Comparison of ENCODE assay signal across 8 mouse cellular contexts in genomic region chr9:119981183-119982179, GRCm38 (mm10). TPM values are rescaled to one million over a fixed set of nuclear protein-coding genes. Genes with fewer than 3 reads are reported as not detected.
A peak's percentile ranks its signal among the peaks of the same experiment; 100 is the strongest.
DNase-seq lines count a peak whose midpoint lies in the region; ATAC-seq and TF ChIP-seq lines count a peak whose summit lies in the region.

No protein-coding gene starts in this region.

- H3K27me3 ChIP-seq in heart, adult 2 months (ENCODE audit: control insufficient read depth, insufficient read depth, low read length), result no peaks in the 10 kb centered on the region
- peaks cover 17% of the 10 kb centered on the region for H3K27me3 ChIP-seq in liver, embryonic 16.5 days (ENCODE audit: control insufficient read depth, insufficient read depth, low read depth, low read length)

- H3K79me2 ChIP-seq in heart, adult 2 months (replicated peaks; ENCODE audit: control insufficient read depth, insufficient read depth, low read length), result 0 out of 2 replicates have a peak, but pooled peaks cover 2% of the 10 kb centered on the region

- peak; percentile 25 for ATAC-seq in liver, embryonic 16.5 days (ENCODE audit: low read depth)

- intact Hi-C loops in heart, adult 2 months (cut with DNase I), result loop anchor here (1.0 kb wide), 1 partner anchor 30 kb away; no protein-coding TSS in a partner anchor

- TF ChIP-seq CTCF in heart, adult 2 months (IDR thresholded peaks at IDR 0.05), result peak; percentile 36

- H3K27ac ChIP-seq in heart, adult 2 months, result peak overlapping the region; percentile 99
- peak overlapping the region; percentile 89 for H3K27ac ChIP-seq in liver, embryonic 16.5 days (ENCODE audit: low read length)

- no peaks in the 10 kb centered on the region for H3K9me3 ChIP-seq in liver, embryonic 16.5 days (replicated peaks; ENCODE audit: control insufficient read depth, low read length)

- peak overlapping the region; percentile 99 for H3K9ac ChIP-seq in heart, adult 2 months (ENCODE audit: low read depth, low read length)
- peak overlapping the region; percentile 37; the same call in 1 of the 2 replicates for H3K9ac ChIP-seq in liver, embryonic 16.5 days (ENCODE audit: low read depth, low read length)

- TF ChIP-seq EP300 in heart, adult 2 months (IDR thresholded peaks at IDR 0.05; ENCODE audit: insufficient read depth, low read depth, low read length), result peak; percentile 83; the same call in 1 of the 2 replicates

- peak overlapping the region; percentile 95 for H3K4me3 ChIP-seq in heart, adult 2 months
- H3K4me3 ChIP-seq in liver, embryonic 16.5 days (ENCODE audit: low read depth, low read length), result peak overlapping the region; percentile 67

- DNase-seq in 416B (ENCODE audit: low read depth) (peak; percentile 81), NIH3T3 (ENCODE audit: low read depth) (peak; percentile 83)
- DNase-seq in embryo, embryonic 11 days, result peak; percentile 91
- DNase-seq in heart, adult 2 months, result peak; percentile 83 to 90
- peak; percentile 85 for DNase-seq in kidney, adult 11 months
- peak; percentile 74 for DNase-seq in neural tube, embryonic 10.5 days (ENCODE audit: extremely low spot score, low spot score)
- peak; percentile 89 for DNase-seq in thymus, postnatal 0 days (ENCODE audit: low spot score)

- WGBS in heart, adult 2 months, result under 1% methylated on average over 16 of the region's 16 CpGs
- WGBS in liver, embryonic 16.5 days (ENCODE audit: insufficient replicate concordance), result 4% methylated on average over 16 of the region's 16 CpGs

- peak; percentile 61 for TF ChIP-seq POLR2A in heart, adult 2 months (IDR thresholded peaks at IDR 0.05; ENCODE audit: insufficient read depth, low read depth, low read length)

- H3K4me2 ChIP-seq in liver, embryonic 16.5 days (ENCODE audit: low read depth, low read length), result peak overlapping the region; percentile 73

- H3K4me1 ChIP-seq in heart, adult 2 months (ENCODE audit: control insufficient read depth, insufficient read depth, low read length), result peaks cover 45% of the 10 kb centered on the region
- H3K4me1 ChIP-seq in liver, embryonic 16.5 days (ENCODE audit: control insufficient read depth, low read depth, low read length), result peaks cover 60% of the 10 kb centered on the region

- peaks cover 3% of the 10 kb centered on the region; the same call in 1 of the 2 replicates for H3K36me3 ChIP-seq in heart, adult 2 months (ENCODE audit: control insufficient read depth, insufficient read depth, low read length)
- no peaks in the 10 kb centered on the region for H3K36me3 ChIP-seq in liver, embryonic 16.5 days (ENCODE audit: control insufficient read depth, insufficient read depth)

RNA-seq across cellular contexts. Expression of gene Csrnp1, which starts 3.0 kb away (rescaled TPM):
- total RNA-seq in heart, adult 2 months (2021), result 10 to 100 TPM; 21.1 to 21.6 TPM
- 23.6 and 28.7 TPM in 2 replicates for polyA plus RNA-seq in heart, adult 2 months (2012; rRNA removed)
- polyA plus RNA-seq in liver, embryonic 16.5 days (2015; fragmentation: Nextera tagmentation; extraction: Ambion mirVana), result 2.5 and 3.3 TPM in 2 replicates
- 41.3 and 43.3 TPM in 2 replicates for polyA plus RNA-seq in thymus, postnatal 0 days (2015; fragmentation: Nextera tagmentation; extraction: Ambion mirVana)

RNA-seq across cellular contexts. Expression of gene Xirp1, which starts 41.9 kb away (rescaled TPM):
- 100 to 1,000 TPM; 118 to 133 TPM for total RNA-seq in heart, adult 2 months (2021)
- 55.5 and 72.8 TPM in 2 replicates for polyA plus RNA-seq in heart, adult 2 months (2012; rRNA removed)
- polyA plus RNA-seq in liver, embryonic 16.5 days (2015; fragmentation: Nextera tagmentation; extraction: Ambion mirVana), result 0.15 and 0.26 TPM in 2 replicates
- polyA plus RNA-seq in thymus, postnatal 0 days (2015; fragmentation: Nextera tagmentation; extraction: Ambion mirVana), result 0.09 TPM in 1 of 2 replicates, not detected in the other

RNA-seq across cellular contexts. Expression of gene Ttc21a, which starts 44.1 kb away (rescaled TPM):
- total RNA-seq in heart, adult 2 months (2021), result not detected
- polyA plus RNA-seq in heart, adult 2 months (2012; rRNA removed), result 0.70 TPM in 1 of 2 replicates, not detected in the other
- polyA plus RNA-seq in liver, embryonic 16.5 days (2015; fragmentation: Nextera tagmentation; extraction: Ambion mirVana), result 0.08 and 0.21 TPM in 2 replicates
- polyA plus RNA-seq in thymus, postnatal 0 days (2015; fragmentation: Nextera tagmentation; extraction: Ambion mirVana), result 0.05 TPM in 2 replicates

RNA-seq across cellular contexts. Expression of gene Gorasp1, which starts 44.1 kb away (rescaled TPM):
- total RNA-seq in heart, adult 2 months (2021), result 10 to 100 TPM; 32.2 to 35.9 TPM
- polyA plus RNA-seq in heart, adult 2 months (2012; rRNA removed), result 16.8 and 25.0 TPM in 2 replicates
- polyA plus RNA-seq in liver, embryonic 16.5 days (2015; fragmentation: Nextera tagmentation; extraction: Ambion mirVana), result 10.6 and 12.1 TPM in 2 replicates
- 7.6 and 8.3 TPM in 2 replicates for polyA plus RNA-seq in thymus, postnatal 0 days (2015; fragmentation: Nextera tagmentation; extraction: Ambion mirVana)

Comparison
In these comparisons a context has a peak if more than half of its experiments do, and no peak if none do; other contexts are left out.
1. Peak in every context shown above with its lines: DNase-seq, ATAC-seq, H3K4me3 ChIP-seq and H3K27ac ChIP-seq.
2. RNA of gene Xirp1, which starts 41.9 kb away (polyA plus RNA-seq): 55.5 to 72.8 TPM in heart, adult 2 months; 0.15 to 0.26 TPM in liver, embryonic 16.5 days and 0.09 TPM in thymus, postnatal 0 days; every median in the first group is over 10 times any median in the second.